Mouse (Mus musculus): ENCODE results near the gene Nbea. TPM values are rescaled to one million over a fixed set of nuclear protein-coding genes. Genes with fewer than 3 reads are reported as not detected.

The Nbea gene
- total RNA-seq, 2 experiments from 2014 or later, result 214 to 219 TPM

GRCm38 (mm10) chr3:55775245-55775644, 408.3 kb downstream of the Nbea start:
- intact Hi-C loops (cut with DNase I), result no loop called here

GRCm38 (mm10) chr3:55774203-55774602, 409.3 kb downstream of the Nbea start:
- intact Hi-C loops (cut with DNase I), result no loop called here
- DNase-seq (ENCODE audit: extremely low spot score in 1 of 2, low spot score in 2 of 2), result no peak

More at GRCm38 (mm10) chr3:55775245-55775644, 408.3 kb downstream of the Nbea start:
- no peak for DNase-seq (ENCODE audit: extremely low spot score in 1 of 2, low spot score in 2 of 2)

DNA sequence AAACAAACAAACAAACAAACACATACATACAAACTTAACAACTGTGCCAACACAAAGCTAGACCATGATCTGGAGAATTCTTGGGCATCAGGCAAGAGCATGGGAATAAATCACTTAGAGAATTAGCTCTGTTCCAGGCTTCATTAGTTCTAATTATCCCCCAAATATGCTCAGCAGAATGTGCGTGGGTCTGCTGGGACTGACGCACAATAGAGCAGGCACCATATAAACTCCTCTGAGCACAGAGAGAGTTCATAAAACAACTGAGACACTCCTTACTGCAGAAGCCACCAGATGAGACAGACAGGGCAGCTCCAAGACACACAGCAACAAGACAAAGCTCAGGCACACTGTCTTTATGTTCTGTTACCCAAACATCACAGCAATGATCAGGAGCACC, 414.2 kb downstream of the Nbea start:
- intact Hi-C loops (cut with DNase I), result no loop called here
- DNase-seq (ENCODE audit: extremely low spot score in 1 of 2, low spot score in 2 of 2), result no peak

- intact Hi-C loops (cut with DNase I), result no loop called here
- no peak for DNase-seq (ENCODE audit: extremely low spot score in 1 of 2, low spot score in 2 of 2)
These were observed 414.8 kb downstream of the Nbea start for GRCm38 (mm10) chr3:55768654-55769053.

- no peak for DNase-seq (ENCODE audit: extremely low spot score in 1 of 2, low spot score in 2 of 2)
- intact Hi-C loops (cut with DNase I), result no loop called here
These were observed 419.9 kb downstream of the Nbea start for GRCm38 (mm10) chr3:55763591-55763990.

GRCm38 (mm10) chr3:55758297-55758696, 425.2 kb downstream of the Nbea start:
- intact Hi-C loops (cut with DNase I), result no loop called here
- no peak for DNase-seq (ENCODE audit: extremely low spot score in 1 of 2, low spot score in 2 of 2)

- intact Hi-C loops (cut with DNase I), result no loop called here
These were observed 426.8 kb downstream of the Nbea start for GRCm38 (mm10) chr3:55756602-55757190.

GRCm38 (mm10) chr3:55755805-55756601, 427.5 kb downstream of the Nbea start:
- intact Hi-C loops (cut with DNase I), result no loop called here
- no peak for DNase-seq (ENCODE audit: extremely low spot score in 1 of 2, low spot score in 2 of 2)

More at GRCm38 (mm10) chr3:55756602-55757190, 426.8 kb downstream of the Nbea start:
- no peak for DNase-seq (ENCODE audit: extremely low spot score in 1 of 2, low spot score in 2 of 2)

DNA sequence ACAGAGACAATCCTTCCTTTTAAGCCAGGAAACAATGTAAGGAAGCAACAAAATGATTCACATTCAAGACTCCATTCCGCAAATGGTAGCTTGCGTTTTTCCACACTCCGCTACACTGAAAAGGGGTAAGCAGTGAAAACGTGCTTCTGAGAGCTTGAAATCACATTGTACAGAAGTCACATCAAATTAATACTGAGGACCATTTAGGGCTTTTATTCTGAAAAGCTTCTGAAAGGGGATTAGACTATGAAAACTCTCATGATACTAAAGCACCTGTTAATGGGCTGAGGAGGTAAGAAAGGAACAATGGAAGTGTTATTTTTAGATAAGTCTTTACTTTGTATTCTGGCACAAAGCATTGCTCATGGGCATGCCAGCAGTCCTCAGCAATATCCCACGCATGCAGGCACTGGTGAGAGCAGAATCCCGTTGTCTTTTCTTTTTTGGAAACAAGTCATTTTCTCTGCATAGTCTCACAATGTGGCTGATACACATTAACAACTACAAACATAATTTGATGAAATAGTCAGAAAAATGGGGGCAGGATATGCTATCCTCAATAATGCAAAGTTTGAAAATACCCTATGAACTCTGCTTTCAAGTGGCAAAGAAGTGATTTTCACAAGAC, 428.4 kb downstream of the Nbea start:
- intact Hi-C loops (cut with DNase I), result no loop called here
- DNase-seq (ENCODE audit: extremely low spot score in 1 of 2, low spot score in 2 of 2), result no peak

DNA sequence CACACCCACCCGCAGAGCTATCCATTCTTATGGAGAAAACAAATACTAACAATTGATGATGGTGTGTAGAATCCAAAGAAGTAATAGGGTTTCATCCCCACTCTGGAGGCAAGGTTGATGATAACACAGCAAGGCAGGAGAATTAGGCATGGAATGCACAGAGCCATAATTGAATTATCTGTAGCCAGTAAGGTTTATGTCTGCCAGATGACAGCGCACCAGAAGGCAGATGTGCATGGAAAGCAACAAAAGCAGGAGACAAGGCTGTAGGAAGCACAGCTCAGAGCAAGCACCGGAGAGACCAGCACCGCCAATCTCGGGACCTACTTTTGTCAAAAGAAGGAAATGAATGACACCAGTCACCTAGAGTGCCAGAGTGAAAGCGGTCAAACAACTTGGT, 429.6 kb downstream of the Nbea start:
- no peak for DNase-seq (ENCODE audit: extremely low spot score in 1 of 2, low spot score in 2 of 2)
- intact Hi-C loops (cut with DNase I), result no loop called here

GRCm38 (mm10) chr3:55752558-55752957, 430.9 kb downstream of the Nbea start:
- intact Hi-C loops (cut with DNase I), result no loop called here
- DNase-seq (ENCODE audit: extremely low spot score in 1 of 2, low spot score in 2 of 2), result no peak

- DNase-seq (ENCODE audit: extremely low spot score in 1 of 2, low spot score in 2 of 2), result no peak
- intact Hi-C loops (cut with DNase I), result no loop called here
These were observed 432.1 kb downstream of the Nbea start for GRCm38 (mm10) chr3:55751363-55751762.

GRCm38 (mm10) chr3:55750445-55751065, 432.9 kb downstream of the Nbea start:
- intact Hi-C loops (cut with DNase I), result no loop called here
- DNase-seq (ENCODE audit: extremely low spot score in 1 of 2, low spot score in 2 of 2), result no peak

DNA sequence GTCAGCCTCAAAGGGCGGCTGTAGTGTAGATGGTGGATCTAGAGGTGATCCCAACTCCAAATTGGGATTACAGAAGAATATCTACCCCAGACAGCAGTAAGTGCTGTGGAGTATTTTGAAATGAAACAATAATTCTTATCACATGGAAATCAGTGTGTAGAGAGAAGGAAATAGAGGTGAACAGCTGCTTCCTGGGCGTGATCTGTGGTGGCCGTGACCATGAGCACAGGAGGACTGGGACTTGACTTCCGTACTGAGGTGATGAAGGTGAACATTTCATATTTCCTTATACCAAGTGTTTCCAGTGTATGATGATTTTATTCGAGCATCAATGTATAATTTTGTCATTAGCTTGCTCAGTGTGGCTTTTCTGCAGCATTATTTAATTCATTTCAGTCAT, 439.6 kb downstream of the Nbea start:
- no peak for DNase-seq (ENCODE audit: extremely low spot score in 1 of 2, low spot score in 2 of 2)
- intact Hi-C loops (cut with DNase I), result no loop called here

- intact Hi-C loops (cut with DNase I), result no loop called here
- DNase-seq (ENCODE audit: extremely low spot score in 1 of 2, low spot score in 2 of 2), result no peak
These were observed 440.8 kb downstream of the Nbea start for GRCm38 (mm10) chr3:55742654-55743053.

GRCm38 (mm10) chr3:55742218-55742617, 441.3 kb downstream of the Nbea start:
- intact Hi-C loops (cut with DNase I), result no loop called here
- no peak for DNase-seq (ENCODE audit: extremely low spot score in 1 of 2, low spot score in 2 of 2)

- DNase-seq (ENCODE audit: extremely low spot score in 1 of 2, low spot score in 2 of 2), result no peak
- intact Hi-C loops (cut with DNase I), result no loop called here
These were observed 442.1 kb downstream of the Nbea start for GRCm38 (mm10) chr3:55741428-55741827.

DNA sequence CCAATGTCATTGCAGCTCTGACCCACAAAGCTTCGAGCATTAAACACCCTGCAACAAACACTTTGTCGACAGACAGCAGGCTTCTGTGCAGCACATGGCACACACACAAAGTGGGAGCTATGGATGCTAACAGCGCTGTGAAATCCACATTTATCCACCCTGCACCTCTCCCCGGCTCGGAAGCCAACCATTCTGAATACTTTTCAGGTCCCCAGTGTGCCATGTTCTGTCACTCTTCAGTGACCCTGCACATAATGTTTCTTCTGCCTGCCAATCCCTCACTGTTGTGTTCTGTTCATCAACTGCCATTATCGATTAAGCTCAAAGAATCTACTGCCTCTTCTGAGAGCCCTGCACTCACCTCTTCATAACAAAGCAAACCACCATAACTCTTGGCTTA, 449.8 kb downstream of the Nbea start:
- no peak for DNase-seq (ENCODE audit: extremely low spot score in 1 of 2, low spot score in 2 of 2)
- intact Hi-C loops (cut with DNase I), result no loop called here

DNA sequence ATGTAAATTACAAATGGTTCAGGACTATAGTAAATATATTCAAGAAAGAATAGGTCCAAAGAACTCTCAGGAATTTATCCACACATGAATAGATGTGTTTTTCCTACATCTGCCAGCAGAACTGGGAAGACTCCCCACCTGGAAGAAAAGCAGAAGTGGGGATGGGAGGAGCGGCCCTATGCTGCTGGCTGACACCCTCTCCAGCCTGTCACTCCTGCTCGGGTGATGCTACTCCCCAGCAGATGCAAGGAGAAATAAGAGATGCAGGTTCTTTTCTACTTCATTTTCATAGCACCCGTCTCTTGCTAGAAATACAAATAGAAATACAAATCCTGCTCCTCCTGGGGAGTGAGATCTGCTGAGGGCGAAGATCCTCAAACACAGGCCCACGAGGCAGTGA, 453.0 kb downstream of the Nbea start:
- no peak for DNase-seq (ENCODE audit: extremely low spot score in 1 of 2, low spot score in 2 of 2)
- intact Hi-C loops (cut with DNase I), result no loop called here

DNA sequence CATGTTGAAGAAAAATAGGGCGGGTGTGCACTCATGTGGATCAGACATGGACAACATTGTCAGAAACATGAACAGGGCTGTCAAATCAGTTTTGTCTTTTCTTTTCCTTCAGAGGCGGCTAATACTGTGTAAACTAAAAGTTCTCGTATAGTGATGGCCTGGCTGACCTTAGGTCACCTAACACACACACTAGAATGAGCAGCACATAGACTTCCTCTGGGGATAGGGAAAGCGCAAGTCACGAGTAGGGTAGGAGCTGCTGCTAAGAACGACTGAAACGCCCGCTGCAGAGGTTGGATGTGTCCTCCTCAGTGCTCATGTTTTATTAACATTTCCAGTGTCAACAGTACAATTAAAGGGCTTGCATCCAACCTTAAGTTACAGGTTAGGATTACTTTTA, 453.4 kb downstream of the Nbea start:
- intact Hi-C loops (cut with DNase I), result no loop called here
- no peak for DNase-seq (ENCODE audit: extremely low spot score in 1 of 2, low spot score in 2 of 2)
